Mouse (Mus musculus) kidney, adult 9 months (tissue): ENCODE data around the gene Gm21767.
"Not testable (repeated sequence)": the region's sequence is repeated elsewhere in the genome, so short reads cannot be mapped to it uniquely, and the experiment has no call there.

ENCODE experiments used
- DNase-seq: peaks from one replicate; pipeline ENCODE4 v3.0.0; 2022

Gene Gm21767

DNA sequence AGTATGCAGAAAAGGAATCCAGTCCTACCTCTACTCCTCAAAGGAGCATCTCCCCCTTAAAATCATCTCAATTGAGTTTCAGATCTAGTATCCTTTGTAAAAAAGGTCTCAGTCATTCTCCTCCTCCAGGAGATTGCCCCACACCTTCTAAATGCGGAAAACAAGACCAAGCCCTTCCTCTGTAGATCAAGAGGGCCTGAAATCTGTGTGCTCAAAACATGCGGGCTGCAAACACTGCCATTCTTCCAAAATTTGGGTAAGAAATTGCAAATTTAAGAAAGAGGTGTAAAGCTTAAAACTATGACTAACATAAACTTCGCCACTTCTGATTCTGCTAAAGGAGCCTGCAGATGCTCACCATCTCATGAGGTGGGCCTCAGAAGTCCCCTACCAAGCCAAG lies at the start of gene Gm21767:
TSS of gene Gm21767 (plus strand) at position 301 of the 400 bp plus-strand sequence.
- DNase-seq = not testable (repeated sequence)
